Mouse (Mus musculus): ENCODE measurements around the gene Rbfox1.

DNA sequence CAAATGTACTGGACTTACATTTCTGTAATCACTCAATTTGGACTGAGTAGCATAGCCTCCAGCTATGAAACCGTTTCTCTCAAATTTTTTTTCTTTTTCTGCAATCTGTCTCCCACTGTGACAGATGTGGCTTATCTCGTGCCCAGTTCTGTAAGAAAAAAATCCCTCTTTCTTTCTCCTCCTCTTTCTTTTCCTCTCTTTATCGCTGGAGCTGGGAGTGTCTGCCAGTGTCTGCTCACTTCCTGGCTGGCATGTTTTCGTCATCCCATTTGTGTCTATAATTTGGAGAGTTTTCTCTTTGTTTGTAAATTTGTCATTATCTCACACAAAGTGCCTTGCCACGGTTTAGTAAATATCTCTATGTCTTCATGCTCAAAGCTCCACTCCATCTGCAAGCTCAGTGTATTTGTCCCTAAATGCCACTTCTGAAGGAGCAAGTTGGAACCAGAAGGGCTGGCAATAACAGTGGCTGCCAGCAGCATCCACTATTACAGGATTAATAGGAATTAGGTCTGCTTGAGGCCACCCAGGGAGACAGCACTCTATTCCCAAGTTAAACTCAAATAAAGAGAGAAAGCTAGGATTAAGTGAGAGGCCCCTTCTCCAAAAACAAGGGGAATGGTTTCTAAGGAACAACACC, 228.8 kb downstream of the Rbfox1 start:
- no peak for TF ChIP-seq CTCF (IDR thresholded peaks at IDR 0.05; ENCODE audit: insufficient read depth, low read depth, low read length)
- no peak for TF ChIP-seq POLR2A (IDR thresholded peaks at IDR 0.05; ENCODE audit: insufficient read depth, low read depth, low read length)

Data from olfactory bulb, adult 2 months (tissue).